In genomic region chr14:21843263-21843662, GRCm38 (mm10) we compare ENCODE assay signal across 22 mouse cellular contexts. TPM values are rescaled to one million over a fixed set of nuclear protein-coding genes. Genes with fewer than 3 reads are reported as not detected.
A peak's percentile ranks its signal among the peaks of the same experiment; 100 is the strongest.
DNase-seq lines count a peak whose midpoint lies in the region; ATAC-seq lines count a peak whose summit lies in the region.
"Had no signal": no experiment of that assay in that cellular context is flagged by ENCODE, and none has a peak within 500 bp of the region (broad histone marks: within the 10 kb centered on the region; RNA-seq: fewer than 3 reads in every experiment).

No protein-coding gene starts in this region.

- no peak overlapping the region for H3K4me3 ChIP-seq in forebrain, embryonic 15.5 days
- H3K4me3 ChIP-seq in forebrain, embryonic 16.5 days (replicated peaks; ENCODE audit: low read length) = no peak overlapping the region
- H3K4me3 ChIP-seq in heart, embryonic 15.5 days = no peak overlapping the region
- H3K4me3 ChIP-seq in liver, embryonic 13.5 days (replicated peaks) = no peak overlapping the region
- H3K4me3 ChIP-seq in liver, embryonic 11.5 days (ENCODE audit: low read depth, low read length) = no peak overlapping the region
- H3K4me3 ChIP-seq: embryonic facial prominence, embryonic 15.5 days; intestine, embryonic 15.5 days; liver, embryonic 15.5 days; megakaryocyte, embryonic 14.5 days had no signal

- H3K9me3 ChIP-seq in forebrain, embryonic 15.5 days = no peaks in the 10 kb centered on the region
- no peaks in the 10 kb centered on the region for H3K9me3 ChIP-seq in forebrain, embryonic 16.5 days (ENCODE audit: control insufficient read depth, low read length)
- H3K9me3 ChIP-seq in heart, embryonic 15.5 days (replicated peaks) = no peaks in the 10 kb centered on the region
- H3K9me3 ChIP-seq in liver, embryonic 13.5 days (replicated peaks) = no peaks in the 10 kb centered on the region
- H3K9me3 ChIP-seq in liver, embryonic 11.5 days (ENCODE audit: control insufficient read depth, low read length) = no peaks in the 10 kb centered on the region
- H3K9me3 ChIP-seq: embryonic facial prominence, embryonic 15.5 days; intestine, embryonic 15.5 days; liver, embryonic 15.5 days; megakaryocyte, embryonic 14.5 days had no signal

- H3K4me1 ChIP-seq in forebrain, embryonic 15.5 days = peaks cover 20% of the 10 kb centered on the region
- peaks cover 19% of the 10 kb centered on the region for H3K4me1 ChIP-seq in forebrain, embryonic 16.5 days (replicated peaks; ENCODE audit: control insufficient read depth, insufficient read depth, low read length)
- peaks cover 53% of the 10 kb centered on the region for H3K4me1 ChIP-seq in heart, embryonic 15.5 days (replicated peaks)
- peaks cover 60% of the 10 kb centered on the region for H3K4me1 ChIP-seq in liver, embryonic 13.5 days (replicated peaks)
- H3K4me1 ChIP-seq in liver, embryonic 11.5 days (replicated peaks; ENCODE audit: control insufficient read depth, insufficient read depth, low read length) = peaks cover 28% of the 10 kb centered on the region

- WGBS in forebrain, embryonic 15.5 days = 79% methylated on average over 6 of the region's 6 CpGs
- 82% methylated on average over 6 of the region's 6 CpGs for WGBS in forebrain, embryonic 16.5 days
- 25% methylated on average over 6 of the region's 6 CpGs for WGBS in heart, embryonic 15.5 days
- WGBS in liver, embryonic 13.5 days (ENCODE audit: insufficient replicate concordance) = 44% methylated on average over 6 of the region's 6 CpGs
- 45% methylated on average over 6 of the region's 6 CpGs for WGBS in liver, embryonic 11.5 days

- peaks cover 78% of the 10 kb centered on the region for H3K36me3 ChIP-seq in forebrain, embryonic 15.5 days
- peaks cover 27% of the 10 kb centered on the region for H3K36me3 ChIP-seq in forebrain, embryonic 16.5 days (ENCODE audit: control insufficient read depth, insufficient read depth)
- H3K36me3 ChIP-seq in heart, embryonic 15.5 days = peaks cover 84% of the 10 kb centered on the region
- peaks cover 89% of the 10 kb centered on the region for H3K36me3 ChIP-seq in liver, embryonic 13.5 days
- peaks cover 54% of the 10 kb centered on the region for H3K36me3 ChIP-seq in liver, embryonic 11.5 days (ENCODE audit: control insufficient read depth, insufficient read depth, low read length)

- no peak for DNase-seq in heart, postnatal 25 days (ENCODE audit: low spot score)
- no peak for DNase-seq in liver, embryonic 13.5 days
- no peak for DNase-seq in liver, embryonic 11.5 days (ENCODE audit: low spot score)
- no peak for DNase-seq in right cerebral cortex, postnatal 14 days
- DNase-seq: adrenal gland, adult 2 months; cerebellum, adult 11 months; cerebellum, postnatal 25 days; kidney, postnatal 4 days; lung, postnatal 10 days; right cerebral cortex, postnatal 4 days had no signal

- intact Hi-C loops in heart, postnatal 25 days (cut with DNase I) = loop anchor here (10.0 kb wide), 1 partner anchor 338 kb away; no protein-coding TSS in a partner anchor

- ATAC-seq in forebrain, embryonic 15.5 days (replicated peaks) = no peak
- no peak for ATAC-seq in forebrain, embryonic 16.5 days
- ATAC-seq in heart, embryonic 15.5 days (replicated peaks; ENCODE audit: insufficient number of reproducible peaks, insufficient read depth, low FRiP score, low read depth) = no peak
- no peak for ATAC-seq in liver, embryonic 13.5 days (ENCODE audit: low read depth)
- ATAC-seq in liver, embryonic 11.5 days (replicated peaks; ENCODE audit: low FRiP score) = no peak
- ATAC-seq in neutrophil, adult 5-6 weeks (ENCODE audit: extremely low read depth, insufficient number of reproducible peaks, low FRiP score, poor library complexity, severe bottlenecking) = peak; percentile 39; the same call in 1 of the 2 replicates
- ATAC-seq: intestine, embryonic 15.5 days; midbrain, embryonic 16.5 days had no signal

- H3K4me2 ChIP-seq in forebrain, embryonic 15.5 days (replicated peaks) = no peak overlapping the region
- no peak overlapping the region for H3K4me2 ChIP-seq in forebrain, embryonic 16.5 days (ENCODE audit: low read length)
- no peak overlapping the region for H3K4me2 ChIP-seq in heart, embryonic 15.5 days
- H3K4me2 ChIP-seq in liver, embryonic 13.5 days = no peak overlapping the region
- H3K4me2 ChIP-seq in liver, embryonic 11.5 days = no peak overlapping the region
- H3K4me2 ChIP-seq: embryonic facial prominence, embryonic 15.5 days; hindbrain, embryonic 14.5 days; intestine, embryonic 15.5 days; liver, embryonic 15.5 days had no signal

- no peaks in the 10 kb centered on the region for H3K27me3 ChIP-seq in forebrain, embryonic 15.5 days
- H3K27me3 ChIP-seq in forebrain, embryonic 16.5 days (replicated peaks; ENCODE audit: control insufficient read depth, insufficient read depth, low read length) = no peaks in the 10 kb centered on the region
- H3K27me3 ChIP-seq in heart, embryonic 15.5 days = no peaks in the 10 kb centered on the region
- H3K27me3 ChIP-seq in liver, embryonic 13.5 days = no peaks in the 10 kb centered on the region
- no peaks in the 10 kb centered on the region for H3K27me3 ChIP-seq in liver, embryonic 11.5 days (replicated peaks; ENCODE audit: control insufficient read depth, insufficient read depth, low read length)
- H3K27me3 ChIP-seq: CH12.LX; embryonic facial prominence, embryonic 15.5 days; intestine, embryonic 15.5 days; liver, embryonic 15.5 days; megakaryocyte, embryonic 14.5 days had no signal

- H3K27ac ChIP-seq in forebrain, embryonic 15.5 days (replicated peaks) = peak overlapping the region; percentile 49; the same call in 1 of the 2 replicates
- H3K27ac ChIP-seq in forebrain, embryonic 16.5 days (ENCODE audit: low read length) = no peak overlapping the region
- H3K27ac ChIP-seq in heart, embryonic 15.5 days = peak overlapping the region; percentile 64
- peak overlapping the region; percentile 22 for H3K27ac ChIP-seq in liver, embryonic 13.5 days
- H3K27ac ChIP-seq in liver, embryonic 11.5 days (ENCODE audit: low read depth, low read length) = no peak overlapping the region
- H3K27ac ChIP-seq: embryonic facial prominence, embryonic 15.5 days; hindbrain, embryonic 14.5 days; intestine, embryonic 15.5 days; liver, embryonic 15.5 days; stomach, postnatal 0 days had no signal

- H3K9ac ChIP-seq in forebrain, embryonic 15.5 days (replicated peaks) = no peak overlapping the region
- no peak overlapping the region for H3K9ac ChIP-seq in forebrain, embryonic 16.5 days (replicated peaks; ENCODE audit: low read depth, low read length)
- no peak overlapping the region for H3K9ac ChIP-seq in heart, embryonic 15.5 days
- 0 out of 2 replicates have a peak overlapping the region, but pooled peaks have one; percentile 27 for H3K9ac ChIP-seq in liver, embryonic 13.5 days
- no peak overlapping the region for H3K9ac ChIP-seq in liver, embryonic 11.5 days (ENCODE audit: low read depth, low read length)
- H3K9ac ChIP-seq: embryonic facial prominence, embryonic 15.5 days; hindbrain, embryonic 14.5 days; intestine, embryonic 15.5 days; liver, embryonic 15.5 days had no signal

RNA-seq across cellular contexts. Expression of gene Comtd1, which starts 5.5 kb away (rescaled TPM):
- 31.7 and 33.0 TPM in 2 replicates for polyA plus RNA-seq in forebrain, embryonic 15.5 days (2015; fragmentation: Nextera tagmentation; extraction: Ambion mirVana)
- polyA plus RNA-seq in forebrain, embryonic 16.5 days (2015; fragmentation: Nextera tagmentation; extraction: Ambion mirVana) = 28.1 and 34.9 TPM in 2 replicates
- polyA plus RNA-seq in heart, embryonic 15.5 days (2015; fragmentation: Nextera tagmentation; extraction: Ambion mirVana) = 35.1 and 38.1 TPM in 2 replicates
- 1 to 10 TPM; 7.5 to 9.5 TPM for total RNA-seq in heart, postnatal 25 days (2021)
- polyA plus RNA-seq in liver, embryonic 13.5 days (2015; fragmentation: Nextera tagmentation; extraction: Ambion mirVana) = 30.6 and 34.1 TPM in 2 replicates
- polyA plus RNA-seq in liver, embryonic 11.5 days (2014; fragmentation: Nextera tagmentation; extraction: Ambion mirVana) = 54.4 and 59.0 TPM in 2 replicates
- total RNA-seq in neutrophil, adult 5-6 weeks (2017) = 9.5 and 17.2 TPM in 2 replicates

RNA-seq across cellular contexts. Expression of gene Vdac2, which starts 18.2 kb away (rescaled TPM):
- polyA plus RNA-seq in forebrain, embryonic 15.5 days (2015; fragmentation: Nextera tagmentation; extraction: Ambion mirVana) = 245 and 250 TPM in 2 replicates
- polyA plus RNA-seq in forebrain, embryonic 16.5 days (2015; fragmentation: Nextera tagmentation; extraction: Ambion mirVana) = 249 and 260 TPM in 2 replicates
- 435 and 491 TPM in 2 replicates for polyA plus RNA-seq in heart, embryonic 15.5 days (2015; fragmentation: Nextera tagmentation; extraction: Ambion mirVana)
- total RNA-seq in heart, postnatal 25 days (2021) = 100 to 1,000 TPM; 494 to 528 TPM
- polyA plus RNA-seq in liver, embryonic 13.5 days (2015; fragmentation: Nextera tagmentation; extraction: Ambion mirVana) = 173 and 189 TPM in 2 replicates
- 312 and 324 TPM in 2 replicates for polyA plus RNA-seq in liver, embryonic 11.5 days (2014; fragmentation: Nextera tagmentation; extraction: Ambion mirVana)
- total RNA-seq in neutrophil, adult 5-6 weeks (2017) = 144 and 165 TPM in 2 replicates

Comparison
In these comparisons a context has a peak if more than half of its experiments do, and no peak if none do; other contexts are left out.
1. H3K27ac ChIP-seq: peak in forebrain, embryonic 15.5 days (single experiment), heart, embryonic 15.5 days (single experiment) and liver, embryonic 13.5 days (single experiment); none in forebrain, embryonic 16.5 days (single experiment) and liver, embryonic 11.5 days (single experiment).